In genomic region chr2:77436241-77436759, GRCm38 (mm10) we compare ENCODE assay signal across 21 mouse cellular contexts.
DNase-seq lines count a peak whose midpoint lies in the region; ATAC-seq lines count a peak whose summit lies in the region.
"Had no signal": no experiment of that assay in that cellular context is flagged by ENCODE, and none has a peak within 500 bp of the region (broad histone marks: within the 10 kb centered on the region; RNA-seq: fewer than 3 reads in every experiment).

No protein-coding gene starts in this region.

- no peaks in the 10 kb centered on the region for H3K4me1 ChIP-seq in hindbrain, embryonic 11.5 days (replicated peaks; ENCODE audit: control insufficient read depth, insufficient read depth, low read length)
- H3K4me1 ChIP-seq in hindbrain, embryonic 12.5 days = peaks cover 10% of the 10 kb centered on the region; the same call in 1 of the 2 replicates
- H3K4me1 ChIP-seq in midbrain, embryonic 14.5 days (ENCODE audit: control insufficient read depth, insufficient read depth, low read length) = peaks cover 12% of the 10 kb centered on the region
- H3K4me1 ChIP-seq: embryonic facial prominence, embryonic 12.5 days; intestine, embryonic 15.5 days; liver, embryonic 13.5 days; megakaryocyte, embryonic 14.5 days had no signal

- H3K4me2 ChIP-seq in hindbrain, embryonic 11.5 days (replicated peaks; ENCODE audit: low read depth, low read length) = no peak overlapping the region
- no peak overlapping the region for H3K4me2 ChIP-seq in hindbrain, embryonic 12.5 days (replicated peaks)
- H3K4me2 ChIP-seq in midbrain, embryonic 14.5 days (ENCODE audit: low read length) = no peak overlapping the region
- H3K4me2 ChIP-seq: embryonic facial prominence, embryonic 12.5 days; heart, embryonic 15.5 days; intestine, embryonic 15.5 days; liver, embryonic 13.5 days had no signal

- no peak overlapping the region for H3K9ac ChIP-seq in hindbrain, embryonic 11.5 days (ENCODE audit: low read depth, low read length)
- no peak overlapping the region for H3K9ac ChIP-seq in hindbrain, embryonic 12.5 days
- H3K9ac ChIP-seq in midbrain, embryonic 14.5 days (replicated peaks; ENCODE audit: low read length) = no peak overlapping the region
- H3K9ac ChIP-seq: embryonic facial prominence, embryonic 12.5 days; heart, embryonic 15.5 days; intestine, embryonic 15.5 days; liver, embryonic 13.5 days had no signal

- no peaks in the 10 kb centered on the region for H3K27me3 ChIP-seq in hindbrain, embryonic 11.5 days (ENCODE audit: control insufficient read depth, insufficient read depth, low read length)
- no peaks in the 10 kb centered on the region for H3K27me3 ChIP-seq in hindbrain, embryonic 12.5 days
- H3K27me3 ChIP-seq in midbrain, embryonic 14.5 days (ENCODE audit: control insufficient read depth, insufficient read depth, low read length) = no peaks in the 10 kb centered on the region
- H3K27me3 ChIP-seq: embryonic facial prominence, embryonic 12.5 days; heart, embryonic 15.5 days; intestine, embryonic 15.5 days; liver, embryonic 13.5 days; megakaryocyte, embryonic 14.5 days had no signal

- peak; percentile 36 for DNase-seq in hindbrain, embryonic 11.5 days (ENCODE audit: low spot score)
- DNase-seq in retina, embryonic 14.5 days (ENCODE audit: low spot score) = peak; percentile 10
- DNase-seq in retina, postnatal 1 day = no peak
- peak; percentile 36 for DNase-seq in midbrain, embryonic 14.5 days
- no peak for DNase-seq in MN1 (ENCODE audit: low spot score)
- DNase-seq: adrenal gland, postnatal 14 days; cerebellum, adult 9-10 months; heart, postnatal 4 days; kidney, adult 9 months; kidney, postnatal 14 days; layer of hippocampus, postnatal 36 days; liver, embryonic 13.5 days; lung, adult 2 months; lung, postnatal 36 days; thymus, postnatal 14 days had no signal

- H3K27ac ChIP-seq in hindbrain, embryonic 11.5 days (ENCODE audit: low read depth, low read length) = no peak overlapping the region
- H3K27ac ChIP-seq in hindbrain, embryonic 12.5 days = no peak overlapping the region
- no peak overlapping the region for H3K27ac ChIP-seq in midbrain, embryonic 14.5 days (replicated peaks; ENCODE audit: low read depth, low read length)
- H3K27ac ChIP-seq: embryonic facial prominence, embryonic 12.5 days; heart, embryonic 15.5 days; intestine, embryonic 15.5 days; liver, embryonic 13.5 days had no signal

- H3K4me3 ChIP-seq in hindbrain, embryonic 11.5 days (ENCODE audit: low read depth, low read length) = no peak overlapping the region
- no peak overlapping the region for H3K4me3 ChIP-seq in hindbrain, embryonic 12.5 days
- no peak overlapping the region for H3K4me3 ChIP-seq in midbrain, embryonic 14.5 days (replicated peaks; ENCODE audit: low read depth, low read length)
- H3K4me3 ChIP-seq: embryonic facial prominence, embryonic 12.5 days; heart, embryonic 15.5 days; intestine, embryonic 15.5 days; liver, embryonic 13.5 days; megakaryocyte, embryonic 14.5 days had no signal

- H3K36me3 ChIP-seq in hindbrain, embryonic 11.5 days (ENCODE audit: control insufficient read depth, insufficient read depth, low read length) = no peaks in the 10 kb centered on the region
- H3K36me3 ChIP-seq in hindbrain, embryonic 12.5 days = no peaks in the 10 kb centered on the region
- no peaks in the 10 kb centered on the region for H3K36me3 ChIP-seq in midbrain, embryonic 14.5 days (ENCODE audit: control insufficient read depth, insufficient read depth, low read length)
- H3K36me3 ChIP-seq: embryonic facial prominence, embryonic 12.5 days; heart, embryonic 15.5 days; intestine, embryonic 15.5 days; liver, embryonic 13.5 days had no signal

- 44% methylated on average over 9 of the region's 9 CpGs for WGBS in hindbrain, embryonic 11.5 days
- 44% methylated on average over 9 of the region's 9 CpGs for WGBS in hindbrain, embryonic 12.5 days
- WGBS in midbrain, embryonic 14.5 days = 26% methylated on average over 9 of the region's 9 CpGs

- no peak for ATAC-seq in hindbrain, embryonic 11.5 days (ENCODE audit: low FRiP score)
- ATAC-seq in hindbrain, embryonic 12.5 days (ENCODE audit: low FRiP score) = no peak
- no peak for ATAC-seq in midbrain, embryonic 14.5 days (ENCODE audit: low FRiP score, low TSS enrichment)
- ATAC-seq in activated CD4-positive, CD25-positive, alpha-beta regulatory T cell, adult 4 months = no peak
- ATAC-seq: intestine, embryonic 15.5 days had no signal

- H3K9me3 ChIP-seq in hindbrain, embryonic 11.5 days (ENCODE audit: control insufficient read depth, low read length) = no peaks in the 10 kb centered on the region
- H3K9me3 ChIP-seq in hindbrain, embryonic 12.5 days (replicated peaks) = no peaks in the 10 kb centered on the region
- no peaks in the 10 kb centered on the region for H3K9me3 ChIP-seq in midbrain, embryonic 14.5 days (ENCODE audit: control insufficient read depth, low read length)
- H3K9me3 ChIP-seq: embryonic facial prominence, embryonic 12.5 days; heart, embryonic 15.5 days; intestine, embryonic 15.5 days; liver, embryonic 13.5 days had no signal

Comparison
In these comparisons a context has a peak if more than half of its experiments do, and no peak if none do; other contexts are left out.
1. DNase-seq: peak in hindbrain, embryonic 11.5 days (single experiment), retina, embryonic 14.5 days (single experiment) and midbrain, embryonic 14.5 days (single experiment); none in retina, postnatal 1 day (single experiment) and MN1 (single experiment).